Mouse (Mus musculus): ENCODE measurements at regions not wholly inside any gene's neighbourhood (a gene's known extent, or its start where the extent isn't known, plus 50 kb on each side); places are given as distances from the start of the nearest gene placed in this dataset.

- 36% methylated on average over 3 of the region's 3 CpGs for WGBS (ENCODE audit: insufficient replicate concordance)
- no peaks in the 10 kb centered on the region for H3K9me3 ChIP-seq (ENCODE audit: control insufficient read depth, low read length)
- H3K4me1 ChIP-seq (replicated peaks; ENCODE audit: control insufficient read depth in 2 of 2, insufficient read depth in 2 of 2, low read length in 1 of 2) = no peaks in the 10 kb centered on the region
- TF ChIP-seq EP300 (IDR thresholded peaks at IDR 0.05; ENCODE audit: low read depth) = no peak
- no peak for TF ChIP-seq CTCF (IDR thresholded peaks at IDR 0.05; ENCODE audit: low read depth)
- H3K27me3 ChIP-seq (ENCODE audit: control insufficient read depth, insufficient read depth, low read length) = no peaks in the 10 kb centered on the region
- no peak overlapping the region for H3K9ac ChIP-seq (replicated peaks)
- H3K27ac ChIP-seq = no peak overlapping the region
- H3K4me3 ChIP-seq (ENCODE audit: insufficient read depth in 1 of 2, low read depth in 2 of 2, low read length in 2 of 2) = no peak overlapping the region
- ATAC-seq (ENCODE audit: insufficient read depth) (no peak), DNase-seq (ENCODE audit: low read depth in 3 of 3, low spot score in 3 of 3) (no peak)
- no peak overlapping the region for H3K4me2 ChIP-seq (ENCODE audit: low read depth)
- no peaks in the 10 kb centered on the region for H3K36me3 ChIP-seq (replicated peaks; ENCODE audit: control insufficient read depth, insufficient read depth, low read depth)
Observed at GRCm38 (mm10) chr13:57189246-57189645, 293.5 kb upstream of the Trpc7 start.

DNA sequence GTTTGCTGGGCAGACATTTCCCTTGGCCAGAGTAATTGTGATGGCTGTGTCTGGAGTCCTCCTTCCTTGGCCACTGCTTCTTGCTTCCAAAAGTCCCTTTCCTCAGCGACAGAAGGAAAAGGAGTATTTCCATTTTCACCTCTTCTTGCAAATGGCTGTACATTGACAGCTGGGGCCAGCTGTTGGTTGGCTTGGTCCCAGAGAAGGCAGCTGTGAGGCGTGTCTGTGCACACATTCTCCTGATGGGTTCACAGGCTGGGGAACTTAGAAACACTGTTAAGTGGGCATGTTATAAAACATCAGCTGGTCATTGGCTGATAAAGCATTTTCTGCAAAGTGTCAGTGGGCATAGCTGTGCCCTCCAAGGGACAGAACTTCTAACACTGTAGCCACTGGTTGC is 290.4 kb upstream of the Trpc7 start:
- no peaks in the 10 kb centered on the region for H3K27me3 ChIP-seq (ENCODE audit: control insufficient read depth, insufficient read depth, low read length)
- no peaks in the 10 kb centered on the region for H3K9me3 ChIP-seq (ENCODE audit: control insufficient read depth, low read length)
- H3K4me1 ChIP-seq (replicated peaks; ENCODE audit: control insufficient read depth in 2 of 2, insufficient read depth in 2 of 2, low read length in 1 of 2) = no peaks in the 10 kb centered on the region
- H3K36me3 ChIP-seq (replicated peaks; ENCODE audit: control insufficient read depth, insufficient read depth, low read depth) = no peaks in the 10 kb centered on the region
- no peak overlapping the region for H3K4me3 ChIP-seq (ENCODE audit: insufficient read depth in 1 of 2, low read depth in 2 of 2, low read length in 2 of 2)
- H3K27ac ChIP-seq = no peak overlapping the region
- DNase-seq (ENCODE audit: low read depth in 3 of 3, low spot score in 3 of 3) (no peak), ATAC-seq (ENCODE audit: insufficient read depth) (no peak)
- H3K4me2 ChIP-seq (ENCODE audit: low read depth) = no peak overlapping the region
- WGBS (ENCODE audit: insufficient replicate concordance) = 58% methylated on average over 2 of the region's 2 CpGs
- no peak overlapping the region for H3K9ac ChIP-seq (replicated peaks)
- TF ChIP-seq CTCF (IDR thresholded peaks at IDR 0.05; ENCODE audit: low read depth) (no peak), EP300 (IDR thresholded peaks at IDR 0.05; ENCODE audit: low read depth) (no peak)

- no peaks in the 10 kb centered on the region for H3K9me3 ChIP-seq (ENCODE audit: control insufficient read depth, low read length)
- H3K36me3 ChIP-seq (replicated peaks; ENCODE audit: control insufficient read depth, insufficient read depth, low read depth) = no peaks in the 10 kb centered on the region
- H3K4me2 ChIP-seq (ENCODE audit: low read depth) = no peak overlapping the region
- H3K4me3 ChIP-seq (ENCODE audit: insufficient read depth in 1 of 2, low read depth in 2 of 2, low read length in 2 of 2) = no peak overlapping the region
- H3K4me1 ChIP-seq (replicated peaks; ENCODE audit: control insufficient read depth in 2 of 2, insufficient read depth in 2 of 2, low read length in 1 of 2) = no peaks in the 10 kb centered on the region
- no peak for ATAC-seq (ENCODE audit: insufficient read depth)
- 53% methylated on average over 3 of the region's 3 CpGs for WGBS (ENCODE audit: insufficient replicate concordance)
- no peak overlapping the region for H3K9ac ChIP-seq (replicated peaks)
- no peak overlapping the region for H3K27ac ChIP-seq
- TF ChIP-seq EP300 (IDR thresholded peaks at IDR 0.05; ENCODE audit: low read depth) (no peak), CTCF (IDR thresholded peaks at IDR 0.05; ENCODE audit: low read depth) (no peak)
- no peak for DNase-seq (ENCODE audit: low read depth in 3 of 3, low spot score in 3 of 3)
- no peaks in the 10 kb centered on the region for H3K27me3 ChIP-seq (ENCODE audit: control insufficient read depth, insufficient read depth, low read length)
Observed at GRCm38 (mm10) chr13:57170180-57170579, 274.4 kb upstream of the Trpc7 start.

- H3K4me2 ChIP-seq (ENCODE audit: low read depth) = no peak overlapping the region
- no peaks in the 10 kb centered on the region for H3K27me3 ChIP-seq (ENCODE audit: control insufficient read depth, insufficient read depth, low read length)
- H3K9me3 ChIP-seq (ENCODE audit: control insufficient read depth, low read length) = no peaks in the 10 kb centered on the region
- DNase-seq (ENCODE audit: low read depth in 3 of 3, low spot score in 3 of 3) (no peak), ATAC-seq (ENCODE audit: insufficient read depth) (no peak)
- H3K9ac ChIP-seq (replicated peaks) = no peak overlapping the region
- TF ChIP-seq EP300 (IDR thresholded peaks at IDR 0.05; ENCODE audit: low read depth) = no peak
- WGBS (ENCODE audit: insufficient replicate concordance) = 51% methylated on average over 2 of the region's 2 CpGs
- no peak overlapping the region for H3K4me3 ChIP-seq (ENCODE audit: insufficient read depth in 1 of 2, low read depth in 2 of 2, low read length in 2 of 2)
- H3K36me3 ChIP-seq (replicated peaks; ENCODE audit: control insufficient read depth, insufficient read depth, low read depth) = no peaks in the 10 kb centered on the region
- H3K4me1 ChIP-seq (replicated peaks; ENCODE audit: control insufficient read depth in 2 of 2, insufficient read depth in 2 of 2, low read length in 1 of 2) = no peaks in the 10 kb centered on the region
- H3K27ac ChIP-seq = no peak overlapping the region
Observed at GRCm38 (mm10) chr13:57169621-57170020, 273.8 kb upstream of the Trpc7 start.

DNA sequence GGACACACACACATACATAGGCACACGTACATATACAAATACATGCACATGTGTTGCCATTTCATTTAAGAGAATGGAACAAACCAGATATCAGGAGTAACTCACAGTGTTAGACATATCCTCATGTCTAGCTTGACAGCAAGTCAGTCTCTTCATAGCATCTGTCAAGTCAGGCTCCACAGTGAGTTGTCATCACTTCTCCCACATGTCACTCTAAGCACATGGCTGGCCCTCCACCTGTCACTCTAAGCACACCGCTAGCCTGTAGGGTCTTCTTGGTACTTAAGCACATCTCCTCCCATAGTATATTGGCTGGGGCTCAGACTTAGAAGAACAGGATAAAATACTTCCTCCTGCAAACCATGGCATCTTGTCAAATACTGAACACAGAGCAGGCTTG is 269.6 kb upstream of the Trpc7 start:
- no peaks in the 10 kb centered on the region for H3K36me3 ChIP-seq (replicated peaks; ENCODE audit: control insufficient read depth, insufficient read depth, low read depth)
- no peaks in the 10 kb centered on the region for H3K27me3 ChIP-seq (ENCODE audit: control insufficient read depth, insufficient read depth, low read length)
- TF ChIP-seq CTCF (IDR thresholded peaks at IDR 0.05; ENCODE audit: low read depth) = no peak
- no peak for TF ChIP-seq EP300 (IDR thresholded peaks at IDR 0.05; ENCODE audit: low read depth)
- no peaks in the 10 kb centered on the region for H3K4me1 ChIP-seq (replicated peaks; ENCODE audit: control insufficient read depth in 2 of 2, insufficient read depth in 2 of 2, low read length in 1 of 2)
- H3K9ac ChIP-seq (replicated peaks) = no peak overlapping the region
- 66% methylated on average over 2 of the region's 2 CpGs for WGBS (ENCODE audit: insufficient replicate concordance)
- no peak overlapping the region for H3K4me3 ChIP-seq (ENCODE audit: insufficient read depth in 1 of 2, low read depth in 2 of 2, low read length in 2 of 2)
- no peaks in the 10 kb centered on the region for H3K9me3 ChIP-seq (ENCODE audit: control insufficient read depth, low read length)
- DNase-seq (ENCODE audit: low read depth in 3 of 3, low spot score in 3 of 3) (no peak), ATAC-seq (ENCODE audit: insufficient read depth) (no peak)
- no peak overlapping the region for H3K4me2 ChIP-seq (ENCODE audit: low read depth)
- H3K27ac ChIP-seq = no peak overlapping the region

DNA sequence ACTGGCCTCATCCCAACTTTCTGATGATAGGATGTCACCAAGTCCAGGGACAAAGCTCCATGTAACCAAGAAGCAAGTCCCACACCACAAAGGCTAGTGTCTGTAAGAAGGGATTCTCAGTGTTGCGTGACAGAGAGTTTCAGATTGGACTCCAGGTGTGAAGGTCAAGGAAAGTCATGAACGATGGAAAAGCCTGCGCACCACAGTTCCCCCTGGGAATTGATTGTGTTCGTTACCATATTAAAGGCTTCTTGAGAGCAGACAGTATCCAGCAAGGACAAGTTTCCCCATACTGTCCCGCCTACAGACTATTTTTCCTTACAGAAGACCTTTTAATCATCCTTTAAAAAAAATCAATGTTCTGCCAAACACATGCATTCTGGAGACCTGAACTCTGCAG is 257.0 kb upstream of the Trpc7 start:
- 64% methylated on average over 5 of the region's 5 CpGs for WGBS (ENCODE audit: insufficient replicate concordance)
- Histone ChIP-seq H3K27ac (no peak overlapping the region), H3K4me2 (ENCODE audit: low read depth) (no peak overlapping the region), H3K4me3 (ENCODE audit: insufficient read depth in 1 of 2, low read depth in 2 of 2, low read length in 2 of 2) (no peak overlapping the region), H3K9me3 (ENCODE audit: control insufficient read depth, low read length) (no peaks in the 10 kb centered on the region), H3K27me3 (ENCODE audit: control insufficient read depth, insufficient read depth, low read length) (no peaks in the 10 kb centered on the region), H3K4me1 (replicated peaks; ENCODE audit: control insufficient read depth in 2 of 2, insufficient read depth in 2 of 2, low read length in 1 of 2) (no peaks in the 10 kb centered on the region), H3K9ac (replicated peaks) (no peak overlapping the region), H3K36me3 (replicated peaks; ENCODE audit: control insufficient read depth, insufficient read depth, low read depth) (no peaks in the 10 kb centered on the region)
- no peak for TF ChIP-seq CTCF (IDR thresholded peaks at IDR 0.05; ENCODE audit: low read depth)
- no peak for TF ChIP-seq EP300 (IDR thresholded peaks at IDR 0.05; ENCODE audit: low read depth)
- ATAC-seq (ENCODE audit: insufficient read depth) (no peak), DNase-seq (ENCODE audit: low read depth in 3 of 3, low spot score in 3 of 3) (no peak)
